Mouse (Mus musculus) midbrain, embryonic 16.5 days (tissue): ENCODE results near the gene Lhx1. TPM values are rescaled to one million over a fixed set of nuclear protein-coding genes. Genes with fewer than 3 reads are reported as not detected.
A peak's percentile ranks its signal among the peaks of the same experiment; 100 is the strongest.

Experiments
- ATAC-seq: fragments of 200-750 bp; cut with Nextera tagmentation; 2 replicates; pipeline ENCODE4 v1.8.0; 2017; ENCODE audit warnings: moderate TSS enrichment
- H3K27ac ChIP-seq: fragments of 300-500 bp; sonication (generic); 2 replicates; pipeline ENCODE4 v1.5.1; 2014; ENCODE audit warnings: mild to moderate bottlenecking, low read length, mixed read lengths
- H3K27me3 ChIP-seq: fragments of 300-500 bp; sonication (generic); 2 replicates; pipeline ENCODE4 v1.6.1; 2014; ENCODE audit warnings: low read depth, low read length, mixed read lengths; ENCODE audit not compliant: control insufficient read depth, insufficient read depth
- H3K36me3 ChIP-seq: fragments of 300-500 bp; sonication (generic); 2 replicates; pipeline ENCODE4 v1.6.1; 2014; ENCODE audit warnings: mild to moderate bottlenecking, low read length, moderate library complexity, mixed read lengths; ENCODE audit not compliant: control insufficient read depth, insufficient read depth
- H3K4me1 ChIP-seq: fragments of 300-500 bp; sonication (generic); 2 replicates; pipeline ENCODE4 v1.6.1; 2014; ENCODE audit warnings: mild to moderate bottlenecking, low read length, mixed read lengths; ENCODE audit not compliant: control insufficient read depth, insufficient read depth
- H3K4me2 ChIP-seq: fragments of 300-500 bp; sonication (generic); 2 replicates; pipeline ENCODE4 v1.6.1; 2014; ENCODE audit warnings: mild to moderate bottlenecking, low read length, mixed read lengths
- H3K4me3 ChIP-seq: fragments of 300-500 bp; sonication (generic); 2 replicates; pipeline ENCODE4 v1.5.1; 2014; ENCODE audit warnings: low read depth, mild to moderate bottlenecking, low read length, moderate library complexity, mixed read lengths
- H3K9ac ChIP-seq: fragments of 300-500 bp; sonication (generic); 2 replicates; pipeline ENCODE4 v1.6.1; 2014; ENCODE audit warnings: low read depth, low read length, mixed read lengths
- H3K9me3 ChIP-seq: fragments of 300-500 bp; sonication (generic); replicated peaks from 2 replicates; pipeline ENCODE4 v1.6.1; 2014; ENCODE audit warnings: mild to moderate bottlenecking, low read length, mixed read lengths; ENCODE audit not compliant: control insufficient read depth, poor library complexity, severe bottlenecking
- WGBS: fragments of 180-500 bp; shearing (Covaris S2); extraction: QIAGEN DNeasy Blood & Tissue Kit; methylation state at CpG from one replicate; pipeline ENCODE4 v1.1.7; 2014; 5-methylcytosine and 5-hydroxymethylcytosine counted together
- polyA plus RNA-seq: library from polyadenylated mRNA; unstranded; fragments of >200 nt; fragmentation: Nextera tagmentation; extraction: Ambion mirVana; gene quantifications from 2 replicates; pipeline ENCODE4 v1.2.1, GENCODE M21; 2015

Lhx1 gene
- polyA plus RNA-seq, result 25.3 and 30.0 TPM in 2 replicates

DNA sequence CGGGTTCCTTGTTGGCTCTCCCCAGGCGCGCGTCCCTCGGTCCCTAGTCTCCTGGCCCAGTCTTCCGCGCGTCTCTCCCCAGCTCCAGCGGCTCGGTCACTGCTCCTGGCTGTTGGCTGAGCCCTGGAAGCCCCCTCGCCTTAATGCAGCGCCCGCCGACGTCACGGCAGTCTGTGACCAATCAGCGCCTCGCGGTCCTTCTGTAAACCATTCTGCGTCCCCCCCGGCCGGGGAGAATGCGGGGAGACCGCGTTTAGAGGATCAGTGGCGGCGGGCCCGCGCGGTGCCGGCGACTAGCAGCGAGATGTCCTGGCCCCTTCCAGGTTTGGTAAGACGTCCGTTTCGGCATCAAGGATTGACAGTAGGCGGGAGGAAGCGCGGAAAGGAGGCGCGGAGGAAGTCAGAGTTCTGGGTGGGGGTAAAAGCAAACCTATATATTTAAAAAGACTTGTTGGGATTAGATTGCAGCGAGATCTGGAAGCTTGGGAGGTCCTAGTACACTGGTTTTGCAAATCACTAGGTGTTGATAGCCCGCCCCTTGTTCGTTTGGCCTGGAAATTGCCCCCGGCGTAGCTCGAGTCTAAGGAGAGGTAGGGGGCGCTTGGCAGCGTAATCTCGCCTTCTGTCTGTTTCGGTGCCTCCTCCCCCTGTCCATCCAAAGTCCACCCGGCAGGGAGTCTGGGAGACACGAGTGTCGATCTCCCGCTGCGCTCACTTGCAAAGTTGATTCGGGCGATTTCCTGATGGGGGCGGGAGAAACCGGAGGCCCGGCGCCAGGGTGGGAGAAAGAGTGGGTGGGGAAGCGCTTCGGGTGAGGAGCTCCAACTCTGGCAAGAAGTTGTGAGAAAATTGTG is at the start of gene Lhx1:
Gene Lhx1, minus strand, starts transcription at position 115 of the 854 bp plus-strand sequence.
- no peaks in the 10 kb centered on the region for H3K9me3 ChIP-seq
- peak; percentile 88 for ATAC-seq
- H3K9ac ChIP-seq, result peak within 1 kb of the TSS; percentile 78
- peak within 1 kb of the TSS; percentile 58 for H3K4me2 ChIP-seq
- peak within 1 kb of the TSS; percentile 85 for H3K27ac ChIP-seq
- peaks cover 35% of the 10 kb centered on the region for H3K27me3 ChIP-seq
- under 1% methylated on average over 64 of the region's 64 CpGs for WGBS
- peak within 1 kb of the TSS; percentile 55 for H3K4me3 ChIP-seq
- H3K4me1 ChIP-seq, result peaks cover 19% of the 10 kb centered on the region
- H3K36me3 ChIP-seq, result no peaks in the 10 kb centered on the region

DNA sequence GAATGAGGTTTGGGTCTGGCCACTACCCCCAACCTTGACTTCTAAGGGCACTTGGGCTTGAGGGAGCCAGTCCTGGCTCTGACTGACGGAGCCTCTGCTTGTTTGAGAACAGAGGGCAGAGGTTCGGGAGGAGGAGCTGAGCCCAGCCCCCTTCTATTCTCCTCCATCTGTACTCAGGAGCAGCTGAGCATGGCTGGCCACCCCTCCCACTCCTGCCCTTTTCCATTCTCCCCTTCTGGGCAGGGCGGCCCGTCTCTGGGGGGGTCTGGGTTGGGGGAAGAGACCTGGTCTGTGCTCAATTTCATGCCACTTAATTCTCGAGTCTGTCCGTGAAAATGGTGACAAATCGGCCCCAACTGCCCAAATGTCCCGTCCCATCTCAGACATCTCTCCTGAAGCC is 49.5 kb upstream of the Lhx1 start:
- Histone ChIP-seq H3K27me3 (no peaks in the 10 kb centered on the region), H3K4me2 (no peak overlapping the region), H3K27ac (no peak overlapping the region), H3K4me1 (peaks cover 24% of the 10 kb centered on the region), H3K4me3 (no peak overlapping the region), H3K9me3 (no peaks in the 10 kb centered on the region), H3K36me3 (no peaks in the 10 kb centered on the region), H3K9ac (no peak overlapping the region)
- WGBS, result 21% methylated on average over 8 of the region's 8 CpGs
- ATAC-seq, result no peak

DNA sequence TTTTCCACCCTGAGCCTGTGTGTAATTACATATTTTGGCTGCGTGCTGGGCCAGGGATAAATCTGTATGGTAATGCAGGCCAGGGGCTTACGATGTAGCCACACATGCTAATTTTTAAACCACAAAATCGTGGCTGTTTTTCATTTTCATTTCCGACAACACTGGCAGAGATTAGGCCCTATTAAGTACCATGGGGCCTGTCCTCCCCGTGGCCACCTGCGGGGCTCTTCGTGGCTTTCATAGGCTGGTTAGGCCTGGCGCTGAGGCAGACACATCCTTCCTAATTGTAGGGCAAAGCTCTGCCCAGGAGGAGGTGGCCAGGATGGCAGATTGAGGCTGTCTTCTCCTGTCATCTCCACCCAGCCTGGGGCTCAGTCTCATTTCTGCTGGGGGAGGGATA is 48.3 kb upstream of the Lhx1 start:
- Histone ChIP-seq H3K4me1 (peaks cover 24% of the 10 kb centered on the region), H3K27ac (no peak overlapping the region), H3K4me3 (no peak overlapping the region), H3K4me2 (no peak overlapping the region), H3K36me3 (no peaks in the 10 kb centered on the region), H3K9ac (no peak overlapping the region), H3K27me3 (no peaks in the 10 kb centered on the region), H3K9me3 (no peaks in the 10 kb centered on the region)
- 27% methylated on average over 8 of the region's 8 CpGs for WGBS
- ATAC-seq, result no peak; the same call in 1 of the 2 replicates

DNA sequence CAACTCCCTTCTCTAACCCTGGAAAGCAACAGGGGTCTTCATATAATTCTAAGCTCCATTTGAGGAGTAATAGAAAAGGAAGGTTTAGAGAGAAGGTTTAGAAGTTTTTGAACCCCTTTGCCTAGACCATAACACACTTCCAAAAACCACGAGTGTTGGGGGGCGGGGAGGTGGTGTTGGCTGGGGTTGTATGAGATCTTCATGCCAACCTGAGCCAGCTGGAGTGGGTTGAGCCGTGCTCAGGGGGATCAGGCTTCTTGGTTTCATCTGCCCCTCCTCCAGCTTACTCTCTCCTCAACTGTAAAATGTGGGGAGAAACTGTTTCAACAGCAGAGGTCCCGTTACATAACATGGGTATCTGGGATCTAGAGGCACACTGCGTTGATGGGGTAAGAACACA is 45.5 kb upstream of the Lhx1 start:
- Histone ChIP-seq H3K4me2 (no peak overlapping the region), H3K27me3 (no peaks in the 10 kb centered on the region), H3K36me3 (no peaks in the 10 kb centered on the region), H3K4me1 (peaks cover 27% of the 10 kb centered on the region), H3K9ac (no peak overlapping the region), H3K27ac (peak overlapping the region; percentile 17; the same call in 1 of the 2 replicates), H3K4me3 (no peak overlapping the region), H3K9me3 (no peaks in the 10 kb centered on the region)
- WGBS, result 63% methylated on average over 5 of the region's 5 CpGs
- no peak for ATAC-seq

DNA sequence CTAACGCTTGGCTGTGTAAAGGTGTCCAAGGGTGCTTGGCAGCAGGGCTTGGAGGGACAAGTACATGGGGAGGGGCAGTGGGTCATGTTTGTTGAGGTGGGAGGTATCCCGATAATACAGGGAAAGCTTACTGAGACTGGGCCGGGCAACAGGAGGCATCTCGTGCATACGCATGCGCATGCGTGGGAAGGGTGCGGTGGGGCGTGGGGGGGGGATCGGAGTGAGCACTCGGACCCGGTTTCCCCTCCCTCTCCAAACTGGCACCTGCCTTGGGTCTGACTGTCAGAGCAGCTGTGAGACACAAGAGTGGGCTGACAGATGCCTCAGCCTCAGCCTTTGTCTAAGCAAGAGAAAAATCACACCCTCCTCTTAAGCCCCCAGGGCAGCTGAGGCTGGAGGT is 45.1 kb upstream of the Lhx1 start:
- Histone ChIP-seq H3K4me1 (peaks cover 27% of the 10 kb centered on the region), H3K36me3 (no peaks in the 10 kb centered on the region), H3K4me3 (no peak overlapping the region), H3K9me3 (no peaks in the 10 kb centered on the region), H3K4me2 (peak overlapping the region; percentile 36), H3K9ac (peak overlapping the region; percentile 41; the same call in 1 of the 2 replicates), H3K27me3 (no peaks in the 10 kb centered on the region), H3K27ac (peak overlapping the region; percentile 58)
- ATAC-seq, result no peak
- 25% methylated on average over 12 of the region's 12 CpGs for WGBS

DNA sequence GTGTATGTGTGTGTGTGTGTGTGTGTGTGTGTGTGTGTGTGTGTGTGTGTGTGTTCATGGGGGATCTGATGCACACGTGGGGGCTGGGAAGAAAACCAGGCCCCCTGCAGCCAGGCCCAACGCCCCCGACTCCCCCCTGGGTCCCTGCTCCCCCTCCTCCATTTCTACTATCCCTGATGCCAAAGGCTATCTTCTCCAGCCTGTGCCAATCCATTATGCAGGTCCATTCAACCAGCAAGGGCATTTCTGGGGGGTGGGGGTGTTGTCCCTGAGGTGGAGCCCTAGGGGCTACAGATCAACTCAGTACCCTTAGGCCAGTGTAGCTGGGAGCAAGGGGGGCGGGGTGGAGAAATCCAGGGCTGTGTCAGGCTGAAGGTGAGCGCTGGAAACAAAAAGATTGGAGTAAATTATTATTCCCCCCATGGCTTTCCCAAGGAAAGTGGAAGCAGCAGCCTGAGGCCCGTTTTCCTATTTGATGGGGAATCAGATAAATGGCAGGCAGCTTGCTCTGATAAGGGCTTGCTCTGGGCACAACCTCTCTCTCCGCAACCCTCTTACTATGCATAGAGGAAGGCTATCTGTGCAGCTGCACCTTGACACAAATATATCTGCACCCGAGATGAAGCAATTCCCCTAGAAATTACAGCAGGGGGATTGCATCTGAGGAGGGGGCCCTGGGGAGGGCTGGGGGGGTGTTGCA is 43.9 kb upstream of the Lhx1 start:
- H3K27ac ChIP-seq, result peak overlapping the region; percentile 15
- H3K36me3 ChIP-seq, result no peaks in the 10 kb centered on the region
- ATAC-seq, result peak; percentile 57; the same call in 1 of the 2 replicates
- no peaks in the 10 kb centered on the region for H3K9me3 ChIP-seq
- H3K27me3 ChIP-seq, result no peaks in the 10 kb centered on the region
- H3K4me3 ChIP-seq, result no peak overlapping the region
- H3K4me2 ChIP-seq, result no peak overlapping the region
- 34% methylated on average over 8 of the region's 8 CpGs for WGBS
- H3K4me1 ChIP-seq, result peaks cover 25% of the 10 kb centered on the region
- H3K9ac ChIP-seq, result no peak overlapping the region

DNA sequence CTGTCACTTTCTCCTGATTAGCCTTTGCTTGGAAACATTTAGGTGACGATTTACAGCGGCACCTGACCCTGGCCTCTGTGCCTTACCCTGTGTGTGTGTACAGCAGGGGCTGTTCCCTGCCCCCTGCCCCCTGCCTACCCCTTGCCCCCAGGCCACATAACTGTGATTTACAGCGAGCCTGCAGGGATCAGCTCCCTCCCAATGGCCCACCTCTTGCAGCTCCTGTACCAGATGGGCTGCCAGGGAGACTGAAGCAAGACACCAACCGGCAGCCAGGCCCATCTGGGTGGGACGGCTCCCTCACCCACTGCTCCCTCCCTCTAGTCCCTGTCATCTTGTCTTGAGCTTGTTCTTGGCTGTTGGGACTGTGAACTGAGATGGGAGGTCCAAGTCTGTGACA is 43.1 kb upstream of the Lhx1 start:
- ATAC-seq, result no peak

DNA sequence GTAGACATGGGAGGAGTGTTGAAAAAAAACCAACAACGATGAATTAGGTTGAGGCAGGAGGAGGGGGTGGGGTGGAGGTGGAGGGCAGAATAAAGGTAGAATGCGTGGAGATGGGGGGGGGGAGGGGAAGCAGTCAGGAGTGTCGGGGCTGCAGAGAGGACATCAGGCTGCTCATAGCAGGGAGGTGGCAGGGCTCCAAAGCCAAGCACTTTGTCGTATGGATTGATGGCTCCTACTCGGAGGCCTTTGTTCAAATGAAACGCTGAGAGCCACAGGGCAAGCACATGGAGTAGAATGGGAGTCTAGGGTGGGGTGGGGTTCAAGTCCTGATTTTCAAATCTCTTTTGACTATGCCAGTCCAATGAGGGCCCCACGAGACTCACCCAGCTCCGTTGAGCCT is 41.4 kb upstream of the Lhx1 start:
- ATAC-seq, result no peak
- Histone ChIP-seq H3K4me3 (no peak overlapping the region), H3K4me2 (no peak overlapping the region), H3K9ac (no peak overlapping the region), H3K9me3 (no peaks in the 10 kb centered on the region), H3K27me3 (no peaks in the 10 kb centered on the region), H3K27ac (no peak overlapping the region), H3K36me3 (no peaks in the 10 kb centered on the region), H3K4me1 (peaks cover 33% of the 10 kb centered on the region)
- 45% methylated on average over 8 of the region's 8 CpGs for WGBS

More for the DNA sequence above, 43.1 kb upstream of the Lhx1 start:
- Histone ChIP-seq H3K4me1 (peaks cover 25% of the 10 kb centered on the region), H3K4me3 (no peak overlapping the region), H3K36me3 (no peaks in the 10 kb centered on the region), H3K4me2 (no peak overlapping the region), H3K9ac (no peak overlapping the region), H3K27ac (peak overlapping the region; percentile 13), H3K9me3 (no peaks in the 10 kb centered on the region), H3K27me3 (no peaks in the 10 kb centered on the region)
- 36% methylated on average over 5 of the region's 5 CpGs for WGBS

DNA sequence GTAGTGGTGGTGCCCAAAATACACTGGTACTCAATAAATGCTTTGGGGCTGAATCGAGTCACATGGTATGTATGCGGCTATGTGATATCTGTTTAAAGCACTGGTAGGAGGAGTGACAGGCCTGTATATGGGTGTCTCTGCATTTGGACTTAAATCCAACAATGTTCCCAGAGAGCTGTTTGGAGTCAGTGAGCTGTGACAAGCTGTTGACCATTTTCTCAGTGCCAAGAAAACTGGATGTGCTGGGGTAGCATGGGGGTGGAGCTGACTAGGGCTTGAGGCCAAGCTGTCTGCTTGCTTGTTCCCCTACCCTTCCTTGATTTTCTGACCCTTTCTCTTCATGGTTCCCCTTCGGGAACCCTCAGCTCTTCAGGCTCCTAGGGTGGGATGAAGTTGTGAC is 39.9 kb upstream of the Lhx1 start:
- 87% methylated on average over 3 of the region's 3 CpGs for WGBS
- Histone ChIP-seq H3K9ac (no peak overlapping the region), H3K27me3 (no peaks in the 10 kb centered on the region), H3K4me2 (no peak overlapping the region), H3K27ac (no peak overlapping the region), H3K4me3 (no peak overlapping the region), H3K9me3 (no peaks in the 10 kb centered on the region), H3K36me3 (no peaks in the 10 kb centered on the region), H3K4me1 (peaks cover 26% of the 10 kb centered on the region)
- ATAC-seq, result no peak
